Mouse (Mus musculus): Measurements from ENCODE around the gene Cnga4. TPM values are rescaled to one million over a fixed set of nuclear protein-coding genes. Genes with fewer than 3 reads are reported as not detected.

Cnga4 gene
- polyA plus RNA-seq, 1 experiment from 2014 or later: 0.09 TPM

Other genes with a start within 250 kb of the Cnga4 start
- gene Olfr684, start 240.9 kb upstream of the Cnga4 start, polyA plus RNA-seq (2015; fragmentation: Nextera tagmentation; extraction: Ambion mirVana): not detected in 2 replicates
- not detected in 2 replicates for gene Olfr685, start 218.6 kb upstream of the Cnga4 start, polyA plus RNA-seq (2015; fragmentation: Nextera tagmentation; extraction: Ambion mirVana)
- not detected in 2 replicates for gene Olfr686, start 197.1 kb upstream of the Cnga4 start, polyA plus RNA-seq (2015; fragmentation: Nextera tagmentation; extraction: Ambion mirVana)
- gene Olfr688, start 116.5 kb upstream of the Cnga4 start, polyA plus RNA-seq (2015; fragmentation: Nextera tagmentation; extraction: Ambion mirVana): not detected in 2 replicates
- gene Olfr689, start 93.4 kb upstream of the Cnga4 start, polyA plus RNA-seq (2015; fragmentation: Nextera tagmentation; extraction: Ambion mirVana): not detected in 2 replicates
- not detected in 2 replicates for gene Olfr690, start 70.5 kb upstream of the Cnga4 start, polyA plus RNA-seq (2015; fragmentation: Nextera tagmentation; extraction: Ambion mirVana)
- gene Olfr691, start 62.3 kb upstream of the Cnga4 start, polyA plus RNA-seq (2015; fragmentation: Nextera tagmentation; extraction: Ambion mirVana): 0.11 TPM in 1 of 2 replicates, not detected in the other
- gene Olfr692, start 36.3 kb upstream of the Cnga4 start, polyA plus RNA-seq (2015; fragmentation: Nextera tagmentation; extraction: Ambion mirVana): not detected in 2 replicates
- gene Gm5901, start 29.5 kb upstream of the Cnga4 start, polyA plus RNA-seq (2015; fragmentation: Nextera tagmentation; extraction: Ambion mirVana): not detected in 2 replicates
- gene Fam160a2, start 4.5 kb upstream of the Cnga4 start, polyA plus RNA-seq (2015; fragmentation: Nextera tagmentation; extraction: Ambion mirVana): 50.2 and 50.6 TPM in 2 replicates
- gene Cckbr, start 21.2 kb downstream of the Cnga4 start, polyA plus RNA-seq (2015; fragmentation: Nextera tagmentation; extraction: Ambion mirVana): 1.5 TPM in 2 replicates
- 24.2 and 25.5 TPM in 2 replicates for gene Cavin3, start 77.7 kb downstream of the Cnga4 start, polyA plus RNA-seq (2015; fragmentation: Nextera tagmentation; extraction: Ambion mirVana)
- gene Smpd1, start 149.8 kb downstream of the Cnga4 start, polyA plus RNA-seq (2015; fragmentation: Nextera tagmentation; extraction: Ambion mirVana): 65.5 and 69.8 TPM in 2 replicates
- 249 and 255 TPM in 2 replicates for gene Apbb1, start 177.1 kb downstream of the Cnga4 start, polyA plus RNA-seq (2015; fragmentation: Nextera tagmentation; extraction: Ambion mirVana)
- gene Hpx, start 195.6 kb downstream of the Cnga4 start, polyA plus RNA-seq (2015; fragmentation: Nextera tagmentation; extraction: Ambion mirVana): 0.11 and 0.24 TPM in 2 replicates
- 69.4 and 72.3 TPM in 2 replicates for gene Trim3, start 229.0 kb downstream of the Cnga4 start, polyA plus RNA-seq (2015; fragmentation: Nextera tagmentation; extraction: Ambion mirVana)
- 135 and 139 TPM in 2 replicates for gene Timm10b, start 235.5 kb downstream of the Cnga4 start, polyA plus RNA-seq (2015; fragmentation: Nextera tagmentation; extraction: Ambion mirVana)
- 80.6 and 85.6 TPM in 2 replicates for gene Arfip2, start 235.8 kb downstream of the Cnga4 start, polyA plus RNA-seq (2015; fragmentation: Nextera tagmentation; extraction: Ambion mirVana)
- 6.9 and 14.7 TPM in 2 replicates for gene Gm45799, start 236.0 kb downstream of the Cnga4 start, polyA plus RNA-seq (2015; fragmentation: Nextera tagmentation; extraction: Ambion mirVana)
- 0.42 and 0.86 TPM in 2 replicates for gene Dnhd1, start 246.3 kb downstream of the Cnga4 start, polyA plus RNA-seq (2015; fragmentation: Nextera tagmentation; extraction: Ambion mirVana)

Data from forebrain, embryonic 15.5 days (tissue).